Mouse (Mus musculus): ENCODE measurements around the gene Camkmt. TPM values are rescaled to one million over a fixed set of nuclear protein-coding genes. Genes with fewer than 3 reads are reported as not detected.

The Camkmt gene
- polyA plus RNA-seq, 1 experiment: 5.9 TPM

GRCm38 (mm10) chr17:85458589-85458988 is 368.2 kb downstream of the Camkmt start:
- TF ChIP-seq CTCF (IDR thresholded peaks at IDR 0.05; ENCODE audit: extremely low read depth, insufficient read length, insufficient replicate concordance, low read depth, low read length) (no peak), POLR2A (IDR thresholded peaks at IDR 0.05; ENCODE audit: low read depth, low read length) (no peak)
- Histone ChIP-seq H3K4me1 (ENCODE audit: control insufficient read depth, insufficient read depth, insufficient read length, low read length) (no peaks in the 10 kb centered on the region), H3K4me3 (ENCODE audit: low read depth, low read length) (no peak overlapping the region), H3K27ac (ENCODE audit: insufficient read depth, low read depth, low read length) (no peak overlapping the region), H3K27me3 (ENCODE audit: control insufficient read depth, insufficient read depth, low read length) (peaks cover 7% of the 10 kb centered on the region), H3K36me3 (ENCODE audit: control insufficient read depth, insufficient read depth, low read length) (no peaks in the 10 kb centered on the region)
- 35% methylated on average over 9 of the region's 9 CpGs for WGBS

- H3K4me3 ChIP-seq (ENCODE audit: low read depth, low read length): no peak overlapping the region
These were observed 371.2 kb downstream of the Camkmt start for GRCm38 (mm10) chr17:85461577-85461976.

GRCm38 (mm10) chr17:85463497-85464392 is 373.4 kb downstream of the Camkmt start:
- Histone ChIP-seq H3K4me3 (ENCODE audit: low read depth, low read length) (no peak overlapping the region), H3K27ac (ENCODE audit: insufficient read depth, low read depth, low read length) (no peak overlapping the region), H3K36me3 (ENCODE audit: control insufficient read depth, insufficient read depth, low read length) (no peaks in the 10 kb centered on the region), H3K27me3 (ENCODE audit: control insufficient read depth, insufficient read depth, low read length) (peaks cover 8% of the 10 kb centered on the region), H3K4me1 (ENCODE audit: control insufficient read depth, insufficient read depth, insufficient read length, low read length) (peaks cover 3% of the 10 kb centered on the region; the same call in 1 of the 2 replicates)
- 17% methylated on average over 22 of the region's 22 CpGs for WGBS
- no peak for TF ChIP-seq CTCF (IDR thresholded peaks at IDR 0.05; ENCODE audit: extremely low read depth, insufficient read length, insufficient replicate concordance, low read depth, low read length)
- no peak for TF ChIP-seq POLR2A (IDR thresholded peaks at IDR 0.05; ENCODE audit: low read depth, low read length)

More at GRCm38 (mm10) chr17:85461577-85461976, 371.2 kb downstream of the Camkmt start:
- Histone ChIP-seq H3K27ac (ENCODE audit: insufficient read depth, low read depth, low read length) (no peak overlapping the region), H3K4me1 (ENCODE audit: control insufficient read depth, insufficient read depth, insufficient read length, low read length) (peaks cover 3% of the 10 kb centered on the region; the same call in 1 of the 2 replicates), H3K27me3 (ENCODE audit: control insufficient read depth, insufficient read depth, low read length) (peaks cover 8% of the 10 kb centered on the region), H3K36me3 (ENCODE audit: control insufficient read depth, insufficient read depth, low read length) (no peaks in the 10 kb centered on the region)
- WGBS: 46% methylated on average over 3 of the region's 3 CpGs
- TF ChIP-seq POLR2A (IDR thresholded peaks at IDR 0.05; ENCODE audit: low read depth, low read length) (no peak), CTCF (IDR thresholded peaks at IDR 0.05; ENCODE audit: extremely low read depth, insufficient read length, insufficient replicate concordance, low read depth, low read length) (no peak)

GRCm38 (mm10) chr17:85464466-85465411 is 374.4 kb downstream of the Camkmt start:
- WGBS: 8% methylated on average over 40 of the region's 40 CpGs
- TF ChIP-seq POLR2A (IDR thresholded peaks at IDR 0.05; ENCODE audit: low read depth, low read length): no peak
- TF ChIP-seq CTCF (IDR thresholded peaks at IDR 0.05; ENCODE audit: extremely low read depth, insufficient read length, insufficient replicate concordance, low read depth, low read length): no peak
- H3K27ac ChIP-seq (ENCODE audit: insufficient read depth, low read depth, low read length): no peak overlapping the region
- H3K36me3 ChIP-seq (ENCODE audit: control insufficient read depth, insufficient read depth, low read length): no peaks in the 10 kb centered on the region
- peaks cover 8% of the 10 kb centered on the region for H3K27me3 ChIP-seq (ENCODE audit: control insufficient read depth, insufficient read depth, low read length)
- H3K4me3 ChIP-seq (ENCODE audit: low read depth, low read length): peak overlapping the region; percentile 35
- peaks cover 3% of the 10 kb centered on the region; the same call in 1 of the 2 replicates for H3K4me1 ChIP-seq (ENCODE audit: control insufficient read depth, insufficient read depth, insufficient read length, low read length)

- Histone ChIP-seq H3K27ac (ENCODE audit: insufficient read depth, low read depth, low read length) (no peak overlapping the region), H3K4me3 (ENCODE audit: low read depth, low read length) (no peak overlapping the region), H3K4me1 (ENCODE audit: control insufficient read depth, insufficient read depth, insufficient read length, low read length) (peaks cover under 1% of the 10 kb centered on the region; the same call in 1 of the 2 replicates), H3K27me3 (ENCODE audit: control insufficient read depth, insufficient read depth, low read length) (peaks cover 15% of the 10 kb centered on the region), H3K36me3 (ENCODE audit: control insufficient read depth, insufficient read depth, low read length) (no peaks in the 10 kb centered on the region)
- whole genome bisulfite sequencing: 72% methylated on average over 4 of the region's 4 CpGs
- no peak for TF ChIP-seq CTCF (IDR thresholded peaks at IDR 0.05; ENCODE audit: extremely low read depth, insufficient read length, insufficient replicate concordance, low read depth, low read length)
- no peak for TF ChIP-seq POLR2A (IDR thresholded peaks at IDR 0.05; ENCODE audit: low read depth, low read length)
These were observed 379.4 kb downstream of the Camkmt start for GRCm38 (mm10) chr17:85469776-85470175.

- H3K4me1 ChIP-seq (ENCODE audit: control insufficient read depth, insufficient read depth, insufficient read length, low read length): no peaks in the 10 kb centered on the region
- H3K27ac ChIP-seq (ENCODE audit: insufficient read depth, low read depth, low read length): no peak overlapping the region
- WGBS: 27% methylated on average over 5 of the region's 5 CpGs
- H3K36me3 ChIP-seq (ENCODE audit: control insufficient read depth, insufficient read depth, low read length): no peaks in the 10 kb centered on the region
- H3K27me3 ChIP-seq (ENCODE audit: control insufficient read depth, insufficient read depth, low read length): peaks cover 16% of the 10 kb centered on the region
- H3K4me3 ChIP-seq (ENCODE audit: low read depth, low read length): no peak overlapping the region
- TF ChIP-seq CTCF (IDR thresholded peaks at IDR 0.05; ENCODE audit: extremely low read depth, insufficient read length, insufficient replicate concordance, low read depth, low read length) (no peak), POLR2A (IDR thresholded peaks at IDR 0.05; ENCODE audit: low read depth, low read length) (no peak)
These were observed 382.4 kb downstream of the Camkmt start for GRCm38 (mm10) chr17:85472687-85473202.

All from small intestine, adult 2 months (tissue).